Mouse (Mus musculus) gastrocnemius, adult 18-20 months (tissue): Measurements from ENCODE around the gene Rfx2. TPM values are rescaled to one million over a fixed set of nuclear protein-coding genes. Genes with fewer than 3 reads are reported as not detected.

Experiments used
- DNase-seq: peaks from one replicate; pipeline ENCODE4 v3.0.0; 2021; ENCODE audit warnings: low spot score
- long read RNA-seq, 2 experiments: library from polyadenylated mRNA; stranded (forward); transcript quantifications; one replicate each; pipeline ENCODE4 v2.0.0; 2021
- total RNA-seq, 2 experiments: library from RNA; stranded (reverse); gene quantifications; 2 replicates each; pipeline ENCODE4 v1.2.3; 2021

Gene Rfx2
- total RNA-seq: 1 to 10 TPM; 2.1 to 3.1 TPM
- long read RNA-seq, experiment 1, partial matches to known transcripts: 0 of 3 reads
- long read RNA-seq, experiment 1, other reads (novel, unspliced or antisense): 2 of 3 reads
- long read RNA-seq, experiment 2, partial matches to known transcripts: 0 of 4 reads
- long read RNA-seq, experiment 2, other reads (novel, unspliced or antisense): 3 of 4 reads

DNA sequence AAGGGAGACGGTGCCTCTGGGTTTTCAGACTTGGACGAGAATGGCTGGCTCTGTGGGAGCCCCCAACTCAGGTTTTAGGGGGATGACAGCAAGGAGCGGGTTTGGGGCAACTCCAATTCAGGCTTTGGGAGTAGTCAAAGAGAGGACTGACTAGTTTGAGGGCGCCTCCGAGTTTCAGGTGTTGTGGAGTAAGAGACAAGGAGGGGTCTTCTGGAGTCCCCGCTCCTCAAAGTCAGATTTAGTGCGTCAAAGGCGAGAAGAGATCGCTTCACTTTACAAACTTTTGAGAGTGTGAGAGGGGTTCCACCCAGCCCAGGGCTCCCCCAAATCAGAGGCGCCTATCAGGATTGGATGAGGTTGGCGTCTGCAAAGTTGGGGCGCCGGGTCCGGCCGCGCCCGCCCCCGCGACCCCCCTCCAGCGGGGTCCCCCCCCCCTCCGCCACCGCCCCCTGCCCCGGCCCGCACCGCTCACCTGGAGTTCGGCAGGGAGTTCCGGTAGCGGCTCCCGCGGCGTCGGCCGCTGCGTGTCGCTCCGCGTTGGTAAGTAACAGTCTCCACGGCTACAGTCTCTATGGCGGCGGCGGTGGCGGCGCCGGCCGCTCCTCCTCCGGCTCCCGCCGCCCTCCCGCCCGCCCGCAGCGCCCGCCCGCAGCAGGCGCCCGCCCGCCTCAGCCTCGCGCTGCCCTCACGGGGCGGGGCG, at the start of gene Rfx2:
Gene Rfx2, minus strand, starts transcription at position 603 of the 700 bp plus-strand sequence.
- no peak for DNase-seq

DNA sequence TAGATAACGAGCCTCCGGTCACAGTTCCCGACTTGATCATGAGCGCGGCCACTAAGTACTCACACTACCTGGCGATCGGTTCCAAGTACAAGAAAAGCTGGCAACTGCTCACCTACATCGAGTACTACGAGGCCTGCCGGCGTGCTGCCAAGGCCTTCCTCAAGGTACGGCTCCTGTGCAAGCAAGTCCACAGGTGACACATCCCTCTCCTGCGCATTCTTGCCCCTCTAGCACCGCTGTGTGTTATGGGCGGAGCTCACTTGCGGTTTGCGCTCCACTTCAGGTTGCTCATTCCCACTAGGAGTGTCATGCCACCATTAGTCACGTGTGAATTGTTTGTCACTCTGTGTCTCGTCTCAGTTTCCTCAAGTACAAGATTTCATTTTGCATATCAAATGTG, 46.6 kb upstream of the Rfx2 start:
- no peak for DNase-seq

- DNase-seq: no peak
Observed at GRCm38 (mm10) chr17:56876981-56877380, 46.2 kb upstream of the Rfx2 start.

DNA sequence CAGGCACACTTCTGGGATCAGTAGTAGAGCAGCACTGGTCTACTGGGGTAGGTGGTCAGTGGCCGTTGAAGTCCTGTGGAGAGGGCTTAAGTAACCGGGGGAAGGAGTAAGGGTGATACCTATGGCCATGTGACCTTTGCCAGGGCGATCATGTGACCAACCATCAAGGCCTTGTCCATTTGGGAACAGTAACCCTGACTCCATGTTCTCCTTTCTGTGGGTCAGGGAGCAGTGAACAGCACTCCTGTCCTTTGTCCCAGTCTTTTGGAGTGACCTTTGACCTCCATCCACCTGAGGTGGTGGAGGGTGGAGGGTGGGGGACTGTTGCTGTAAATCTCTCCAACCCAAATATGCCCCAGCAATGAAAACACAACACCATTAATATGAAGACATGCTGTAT, 45.7 kb upstream of the Rfx2 start:
- no peak for DNase-seq

DNA sequence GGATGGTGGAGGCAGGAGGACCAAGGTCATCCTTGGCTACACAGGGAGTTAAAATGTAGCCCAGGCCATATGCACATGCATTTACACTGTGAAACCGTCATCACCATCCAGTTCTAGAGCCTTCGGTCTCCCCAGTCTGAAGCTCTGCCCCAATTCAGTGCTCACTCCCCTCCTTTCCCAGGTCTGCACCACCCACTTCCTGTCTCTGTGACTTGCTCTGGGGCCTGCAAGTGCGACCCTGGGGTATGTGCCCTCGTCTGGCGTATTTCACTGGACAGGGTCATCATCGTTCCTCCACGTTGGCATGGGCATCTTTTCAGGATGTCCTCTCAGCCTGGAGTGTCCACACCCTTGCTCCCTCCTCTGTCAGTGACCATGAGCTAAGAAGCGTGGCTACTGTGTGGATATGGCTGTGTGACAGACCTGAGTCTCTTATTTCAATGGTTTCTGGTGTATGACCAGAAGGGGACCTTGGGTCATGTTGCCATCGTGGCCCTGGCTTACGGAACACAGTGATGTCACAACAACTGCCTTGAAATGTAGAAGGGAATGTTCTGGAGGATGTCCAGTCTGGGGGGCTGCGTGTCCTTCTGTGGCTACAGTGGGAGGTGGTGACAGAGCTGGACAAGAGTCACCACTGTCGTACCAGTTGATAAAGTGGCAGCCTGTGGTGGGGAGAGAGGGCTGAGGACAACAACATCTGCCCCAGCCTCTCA, 44.3 kb upstream of the Rfx2 start, which contains the start of gene 1700061G19Rik:
Gene 1700061G19Rik, plus strand, starts transcription at position 542 of the 716 bp plus-strand sequence.
- DNase-seq: no peak

DNA sequence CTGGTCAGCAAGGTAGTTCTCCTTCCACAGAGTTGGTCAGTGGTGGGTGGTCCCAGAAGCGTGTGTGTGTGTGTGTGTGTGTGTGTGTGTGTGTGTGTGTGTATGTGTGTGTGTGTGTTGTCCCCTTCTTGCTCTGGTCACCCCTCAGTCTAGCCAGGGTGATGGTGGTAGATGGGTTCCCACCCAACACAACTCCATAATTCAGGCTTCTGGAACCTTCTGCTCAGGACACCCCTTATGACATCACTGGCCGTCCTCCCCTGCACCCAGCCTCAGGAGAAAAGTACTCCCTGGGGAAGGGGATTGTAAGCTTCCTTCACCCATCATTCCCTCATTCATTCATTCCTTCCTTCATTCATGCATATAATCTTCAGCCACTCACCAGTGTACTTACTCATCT, 43.4 kb upstream of the Rfx2 start, which contains the start of gene Acsbg2:
Gene Acsbg2, minus strand, starts transcription at position 211 of the 400 bp plus-strand sequence.
- DNase-seq: no peak

DNA sequence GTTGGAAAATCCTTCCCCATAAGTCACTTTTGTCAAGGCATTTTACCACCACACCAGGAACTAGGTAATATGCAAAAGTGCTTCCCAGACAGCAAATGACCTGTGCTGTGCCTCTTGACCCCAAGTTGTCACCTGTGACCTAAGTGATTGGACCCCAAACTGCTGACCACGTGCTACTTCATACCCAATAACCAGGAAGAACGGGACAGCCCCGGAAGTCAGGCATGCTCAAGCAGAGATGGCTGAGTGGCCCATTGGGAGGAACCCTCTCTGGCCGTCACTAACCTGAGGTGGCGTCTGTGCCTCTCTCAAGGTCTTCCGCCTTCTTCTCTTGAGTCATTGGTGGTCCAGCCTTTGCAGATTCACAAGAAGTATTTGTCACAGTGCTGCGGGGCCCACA, 41.7 kb upstream of the Rfx2 start:
- no peak for DNase-seq

DNA sequence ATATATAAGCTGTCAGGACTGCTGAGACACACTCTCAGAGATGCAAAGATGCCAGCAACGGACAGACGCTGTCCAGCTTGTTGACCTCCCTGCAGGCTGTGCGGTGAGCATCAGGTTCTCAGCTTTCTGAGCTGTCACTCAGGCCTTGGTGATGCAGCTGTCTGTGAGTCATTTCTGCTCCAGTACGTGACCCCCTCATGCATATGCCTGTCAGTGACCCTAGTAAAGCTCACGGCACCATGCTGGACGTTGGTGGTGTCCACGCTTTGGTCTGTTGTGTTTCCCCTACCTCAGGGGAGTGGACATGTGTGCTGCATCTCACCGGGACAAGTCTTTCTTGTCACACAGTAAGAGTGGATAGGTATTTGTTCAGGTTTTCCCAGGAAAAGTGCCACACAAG, 41.0 kb upstream of the Rfx2 start:
- no peak for DNase-seq

DNA sequence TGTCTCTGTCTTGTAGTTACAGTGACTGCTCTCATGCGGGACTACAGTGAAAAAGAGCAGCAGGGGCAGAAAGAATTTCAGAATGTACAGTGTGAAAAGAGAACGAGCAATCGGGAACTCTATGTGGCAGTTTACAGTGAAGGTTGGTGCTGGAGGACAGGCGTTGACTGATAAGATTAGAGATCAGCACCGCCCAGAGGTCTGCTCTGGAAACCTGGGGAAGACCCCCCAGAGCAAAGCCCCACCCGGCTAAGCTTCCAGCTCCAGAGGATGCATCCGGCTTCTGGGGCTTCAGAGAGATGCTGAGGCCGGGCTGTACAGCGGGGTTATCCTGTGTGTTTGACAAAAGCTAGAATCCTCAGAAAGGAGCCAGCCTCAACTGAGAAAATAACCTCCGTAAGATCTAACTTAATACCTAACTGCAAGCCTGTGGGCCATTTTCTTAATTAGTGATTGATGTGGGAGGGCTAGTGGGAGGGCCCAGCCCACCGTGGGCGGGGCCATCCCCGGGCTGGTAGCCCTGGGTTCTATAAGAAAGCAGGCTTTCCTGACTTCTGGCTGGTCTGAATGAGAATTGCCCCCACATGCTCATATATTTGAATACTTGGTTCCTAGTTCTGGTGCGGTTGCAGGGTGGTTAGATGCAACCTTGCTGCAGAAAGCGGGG, 39.6 kb upstream of the Rfx2 start:
- DNase-seq: no peak

DNA sequence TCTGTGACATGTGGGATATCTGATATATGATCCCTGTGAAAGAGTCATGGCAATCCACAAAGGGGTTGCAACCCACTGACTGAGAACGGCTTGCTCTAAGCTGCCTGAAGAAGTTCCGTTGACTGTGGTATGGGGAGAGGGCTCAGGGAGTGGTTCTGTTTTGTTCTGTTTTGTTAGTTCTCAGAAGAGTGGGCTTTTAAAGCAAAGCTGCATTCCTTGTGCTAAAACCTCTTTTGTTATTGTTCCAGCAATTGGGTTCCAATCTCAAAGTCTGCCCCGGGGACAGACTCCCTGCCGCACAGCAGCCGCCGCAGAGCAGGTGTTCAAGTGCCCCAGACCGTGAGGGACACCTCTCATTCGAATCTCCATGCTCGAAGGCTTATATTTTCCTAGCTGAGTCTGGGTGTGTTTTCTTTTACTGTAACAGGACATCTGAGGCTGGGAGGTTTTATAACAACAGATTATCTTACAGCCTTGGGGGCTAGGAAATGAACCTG, 38.7 kb upstream of the Rfx2 start:
- no peak for DNase-seq

DNA sequence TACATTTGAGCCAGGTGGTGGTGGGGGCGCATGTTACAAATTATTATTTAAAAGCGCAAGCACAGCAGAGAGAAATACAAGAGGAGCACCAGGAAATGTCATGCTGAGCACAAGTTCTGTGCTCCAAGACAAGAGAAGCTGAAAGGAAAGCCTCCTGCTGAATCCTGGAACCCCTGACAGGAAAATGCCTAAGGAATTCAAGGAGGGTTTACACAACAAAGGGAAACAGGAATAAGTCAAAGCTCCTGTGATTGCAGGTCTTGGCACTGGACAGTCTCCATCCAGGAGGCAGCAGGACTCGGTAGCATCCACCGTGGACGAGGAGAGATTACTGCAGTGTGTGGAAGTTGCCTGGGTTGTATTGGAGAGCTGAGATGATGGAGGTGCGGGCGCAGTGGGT, 35.3 kb upstream of the Rfx2 start:
- no peak for DNase-seq

DNA sequence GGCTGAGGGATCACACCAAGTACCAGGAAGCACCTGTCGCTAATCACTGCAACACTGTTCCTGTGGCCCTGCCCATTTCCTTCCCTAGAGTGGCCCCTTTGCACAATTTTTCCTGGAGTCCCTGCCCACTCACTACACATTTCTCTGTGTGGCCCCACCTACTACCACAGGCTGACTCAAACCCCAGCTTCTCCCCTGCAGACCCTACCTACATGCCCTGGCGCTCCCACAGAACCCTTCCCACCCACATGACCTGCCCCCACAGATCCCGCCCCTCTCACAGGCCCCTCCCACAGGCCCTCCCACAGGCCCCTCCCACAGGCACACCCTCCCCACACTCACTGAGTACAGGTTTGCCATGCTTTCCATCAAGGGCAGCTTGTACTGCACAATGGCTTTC, 30.4 kb upstream of the Rfx2 start:
- DNase-seq: no peak

- no peak for DNase-seq
Observed at GRCm38 (mm10) chr17:56858922-56859321, 28.1 kb upstream of the Rfx2 start.

DNA sequence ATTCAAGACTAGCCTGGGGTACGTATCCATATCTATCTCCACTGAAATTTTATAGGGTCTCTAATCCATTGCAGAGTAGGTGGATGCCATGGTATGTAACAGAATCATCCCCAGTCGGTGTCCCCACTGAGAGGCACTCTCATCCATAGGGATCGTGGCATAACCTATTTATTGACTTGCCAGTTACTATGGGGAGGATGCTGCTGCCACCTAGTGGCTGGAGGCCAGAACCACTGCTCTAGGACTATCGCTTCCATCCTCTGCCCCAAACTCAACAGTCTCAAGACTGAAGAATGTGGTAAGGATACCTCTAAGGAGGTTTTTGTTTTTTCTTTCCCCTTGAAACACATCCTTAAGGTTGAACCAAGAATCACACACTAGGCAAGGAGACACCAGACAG, 27.4 kb upstream of the Rfx2 start:
- DNase-seq: peak; percentile 64

- no peak for DNase-seq
Observed at GRCm38 (mm10) chr17:56855421-56855820, 24.6 kb upstream of the Rfx2 start.

GRCm38 (mm10) chr17:56851167-56851566, 20.4 kb upstream of the Rfx2 start:
- no peak for DNase-seq

- DNase-seq: no peak
Observed at GRCm38 (mm10) chr17:56849710-56850109, 18.9 kb upstream of the Rfx2 start.

DNA sequence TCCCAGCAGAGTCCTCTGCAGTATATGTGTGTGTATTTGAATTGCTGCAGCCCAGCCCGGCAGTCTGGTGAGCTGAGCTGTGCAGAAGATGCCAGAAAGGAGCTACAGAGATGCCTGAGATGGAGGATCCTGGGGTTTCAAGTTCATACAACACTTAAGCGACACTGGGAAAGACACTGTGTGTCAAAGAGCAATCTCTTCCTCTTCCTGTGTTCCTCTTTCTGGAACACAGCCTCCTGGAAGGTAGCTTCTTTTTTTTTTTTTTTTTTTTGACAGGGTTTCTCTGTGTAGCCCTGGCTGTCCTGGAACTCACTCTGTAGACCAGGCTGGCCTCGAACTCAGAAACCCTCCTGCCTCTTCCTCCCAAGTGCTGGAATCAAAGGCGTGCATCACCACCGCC, 18.0 kb upstream of the Rfx2 start:
- DNase-seq: no peak

DNA sequence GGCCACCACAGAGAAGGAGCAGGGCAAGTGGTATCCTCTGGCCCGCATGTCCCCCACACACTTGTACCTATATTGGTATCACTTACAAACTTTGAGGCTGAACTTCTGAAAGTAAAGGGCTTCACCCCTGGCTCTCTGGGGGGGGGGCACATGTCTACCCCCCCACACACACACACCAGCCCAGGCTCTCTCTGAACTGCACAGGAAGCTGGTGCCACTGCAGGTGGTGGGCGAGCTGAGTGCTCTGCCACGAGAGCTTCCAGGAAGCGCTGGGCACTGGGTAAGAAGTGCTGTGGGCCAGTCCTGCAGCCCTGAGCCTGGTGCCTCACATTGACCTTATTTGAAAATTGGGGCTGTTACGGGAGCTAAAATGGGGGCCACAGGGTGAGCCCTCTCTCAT, 12.9 kb upstream of the Rfx2 start:
- no peak for DNase-seq

GRCm38 (mm10) chr17:56842173-56842572, 11.4 kb upstream of the Rfx2 start:
- no peak for DNase-seq

GRCm38 (mm10) chr17:56840524-56840923, 9.7 kb upstream of the Rfx2 start:
- no peak for DNase-seq

GRCm38 (mm10) chr17:56836336-56836735, 5.5 kb upstream of the Rfx2 start:
- no peak for DNase-seq
